Mouse (Mus musculus): Measurements from ENCODE around the gene Rpap3.

GRCm38 (mm10) chr15:97643986-97644385 lies 61.6 kb downstream of the Rpap3 start:
- TF ChIP-seq USF1 (IDR thresholded peaks at IDR 0.05; ENCODE audit: low read depth, low read length) (no peak), CTCF (conservative IDR thresholded peaks at IDR 0.05 in 1 of 2, IDR thresholded peaks at IDR 0.05 in 1 of 2; ENCODE audit: low read depth in 2 of 2, low read length in 2 of 2) (no peak), EP300 (IDR thresholded peaks at IDR 0.05; ENCODE audit: low read length) (no peak), GABPA (IDR thresholded peaks at IDR 0.05; ENCODE audit: insufficient replicate concordance, low read depth, low read length) (no peak), POLR2A (IDR thresholded peaks at IDR 0.05; ENCODE audit: low read depth, low read length) (no peak), POLR2AphosphoS2 (IDR thresholded peaks at IDR 0.05; ENCODE audit: low read depth, low read length) (no peak), RCOR1 (conservative IDR thresholded peaks at IDR 0.05; ENCODE audit: low read depth, low read length) (no peak), ZNF384 (IDR thresholded peaks at IDR 0.05; ENCODE audit: low read depth, low read length) (no peak), MAX (IDR thresholded peaks at IDR 0.05; ENCODE audit: low read length) (no peak), MAFK (IDR thresholded peaks at IDR 0.05; ENCODE audit: insufficient replicate concordance, low read length) (no peak), ZC3H11A (IDR thresholded peaks at IDR 0.05; ENCODE audit: low read depth, low read length) (no peak), NELFE (IDR thresholded peaks at IDR 0.05; ENCODE audit: low read depth, low read length) (no peak), MXI1 (IDR thresholded peaks at IDR 0.05; ENCODE audit: low read depth, low read length) (no peak), IRF4 (IDR thresholded peaks at IDR 0.05; ENCODE audit: low read depth, low read length) (no peak)
